Mouse (Mus musculus) heart, postnatal 14 days (tissue): ENCODE measurements around the gene Esp1. TPM values are rescaled to one million over a fixed set of nuclear protein-coding genes. Genes with fewer than 3 reads are reported as not detected.
"Not testable (repeated sequence)": the region's sequence is repeated elsewhere in the genome, so short reads cannot be mapped to it uniquely, and the experiment has no call there.

Experiments used
- DNase-seq, 2 experiments: peaks; one replicate each; pipeline ENCODE4 v3.0.0; 2021 to 2022
- intact Hi-C: fragments of 180-260 bp; cut with DNase I; formaldehyde crosslinking; loops from one replicate; pipeline ENCODE4 v1.15.1; 2025
- long read RNA-seq, 2 experiments: library from polyadenylated mRNA; stranded (forward); transcript quantifications; one replicate each; pipeline ENCODE4 v2.0.0; 2021
- total RNA-seq, 2 experiments: library from RNA; stranded (reverse); gene quantifications; 2 replicates each; pipeline ENCODE4 v1.2.3; 2021

The Esp1 gene
- total RNA-seq = not detected
- long read RNA-seq, experiment 1 = 0 reads
- long read RNA-seq, experiment 2 = 0 reads

GRCm38 (mm10) chr17:40726820-40727219 is at the start of gene Esp1:
TSS of gene Esp1 (plus strand) at chr17:40727120.
- intact Hi-C loops = no loop called here
- no peak for DNase-seq

- intact Hi-C loops = no loop called here
- no peak for DNase-seq
Observed at GRCm38 (mm10) chr17:40716273-40716672, 10.6 kb upstream of the Esp1 start.

- DNase-seq, intact Hi-C loops: not testable (repeated sequence)
Observed at GRCm38 (mm10) chr17:40717055-40717454, 9.9 kb upstream of the Esp1 start.

- DNase-seq = no peak
- intact Hi-C loops = no loop called here
Observed at GRCm38 (mm10) chr17:40731296-40731695, 4.4 kb downstream of the Esp1 start.

- DNase-seq = no peak
- intact Hi-C loops = no loop called here
Observed at GRCm38 (mm10) chr17:40731724-40732123, 4.8 kb downstream of the Esp1 start.

- intact Hi-C loops = no loop called here
- DNase-seq = no peak
Observed at GRCm38 (mm10) chr17:40763662-40764061, 36.7 kb downstream of the Esp1 start.

- no peak for DNase-seq
- intact Hi-C loops = no loop called here
Observed at GRCm38 (mm10) chr17:40767120-40767519, 40.2 kb downstream of the Esp1 start.

Other genes starting within 250 kb of the Esp1 start
- gene Esp8, start 207.1 kb upstream of the Esp1 start, total RNA-seq = not detected
- gene Esp6, start 165.6 kb upstream of the Esp1 start, total RNA-seq = not detected
- not detected for gene Esp4, start 128.5 kb upstream of the Esp1 start, total RNA-seq
- not detected for gene Esp3, start 95.0 kb upstream of the Esp1 start, total RNA-seq
- gene Crisp2, start 79.9 kb downstream of the Esp1 start, total RNA-seq = not detected
- gene Rhag, start 84.0 kb downstream of the Esp1 start, total RNA-seq = under 1 TPM; 0.26 to 0.32 TPM
- gene 9130008F23Rik, start 153.4 kb downstream of the Esp1 start, total RNA-seq = under 1 TPM; 0.57 to 0.59 TPM
- gene Glyatl3, start 187.2 kb downstream of the Esp1 start, total RNA-seq = not detected
- gene Mut, start 207.6 kb downstream of the Esp1 start, total RNA-seq = 100 to 1,000 TPM; 104 to 118 TPM
- 1 to 10 TPM; 5.8 to 6.0 TPM for gene Cenpq, start 207.9 kb downstream of the Esp1 start, total RNA-seq